Mouse (Mus musculus) embryonic fibroblast, embryonic 13.5 days (primary cell): Measurements from ENCODE around the gene Fiz1. TPM values are rescaled to one million over a fixed set of nuclear protein-coding genes. Genes with fewer than 3 reads are reported as not detected.

Source experiments
- H3K27ac ChIP-seq: 2 replicates; pipeline ENCODE4 v1.5.1; 2012; ENCODE audit warnings: low read length, control low read depth, inconsistent platforms; ENCODE audit not compliant: insufficient read depth
- H3K4me1 ChIP-seq: 2 replicates; pipeline ENCODE4 v1.6.1; 2011; ENCODE audit warnings: low read length; ENCODE audit not compliant: control insufficient read depth, insufficient read depth
- H3K4me3 ChIP-seq: 2 replicates; pipeline ENCODE4 v1.5.1; 2011; ENCODE audit warnings: mild to moderate bottlenecking, control low read depth, low read length; ENCODE audit not compliant: insufficient read depth
- CTCF ChIP-seq: IDR thresholded peaks from 2 replicates; pipeline ENCODE4 v1.5.1; 2011; ENCODE audit warnings: mild to moderate bottlenecking, control low read depth, low read length, moderate library complexity, borderline replicate concordance; ENCODE audit not compliant: insufficient read depth
- POLR2A ChIP-seq: IDR thresholded peaks from 2 replicates; pipeline ENCODE4 v1.6.1; 2011; ENCODE audit warnings: low read depth, mild to moderate bottlenecking, control low read depth, low read length, moderate library complexity
- polyA plus RNA-seq: library from polyadenylated mRNA; stranded (reverse); fragments of >200 nt; gene quantifications from 2 replicates; pipeline ENCODE4 v1.2.4, GENCODE M21; 2011; ENCODE audit warnings: low read depth; ENCODE audit not compliant: missing spikeins, insufficient read length

Fiz1 gene
- polyA plus RNA-seq, 1 experiment, result 23.6 TPM

DNA sequence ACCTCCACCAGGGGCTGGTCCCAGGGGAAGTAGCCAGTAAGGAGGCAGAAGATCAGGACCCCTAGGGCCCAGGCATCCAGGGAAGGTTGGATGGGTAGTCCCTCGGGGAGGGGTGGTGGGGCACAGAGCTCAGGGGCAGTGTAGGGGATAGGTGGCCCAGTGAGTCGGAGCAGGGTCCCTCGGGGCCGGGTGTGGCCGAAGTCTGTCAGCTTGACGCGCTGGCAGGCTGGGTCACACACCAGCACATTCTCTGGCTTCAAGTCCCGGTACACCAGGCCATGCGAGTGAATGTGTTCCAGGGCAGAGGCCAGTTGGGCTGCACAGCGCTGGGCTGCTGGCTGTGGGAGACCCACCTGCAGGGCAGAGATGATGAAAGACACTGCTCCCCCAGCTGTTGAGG lies 57.1 kb downstream of the Fiz1 start:
- no peak overlapping the region for H3K4me3 ChIP-seq
- no peak overlapping the region for H3K27ac ChIP-seq
- TF ChIP-seq POLR2A (no peak), CTCF (no peak)
- H3K4me1 ChIP-seq, result peaks cover 2% of the 10 kb centered on the region

Other genes starting within 250 kb of the Fiz1 start
- not detected in 2 replicates for gene Fam71e2, start 243.4 kb downstream of the Fiz1 start, polyA plus RNA-seq
- 3.3 and 7.8 TPM in 2 replicates for gene Il11, start 231.8 kb downstream of the Fiz1 start, polyA plus RNA-seq
- not detected in 2 replicates for gene Tmem190, start 231.8 kb downstream of the Fiz1 start, polyA plus RNA-seq
- 4.3 and 5.3 TPM in 2 replicates for gene Tmem238, start 225.0 kb downstream of the Fiz1 start, polyA plus RNA-seq
- 404 and 438 TPM in 2 replicates for gene Rpl28, start 221.8 kb downstream of the Fiz1 start, polyA plus RNA-seq
- 172 and 191 TPM in 2 replicates for gene Ube2s, start 202.1 kb downstream of the Fiz1 start, polyA plus RNA-seq
- not detected in 2 replicates for gene Shisa7, start 170.0 kb downstream of the Fiz1 start, polyA plus RNA-seq
- gene Isoc2b, start 144.4 kb downstream of the Fiz1 start, polyA plus RNA-seq, result 10.8 and 13.3 TPM in 2 replicates
- gene Isoc2a, start 137.5 kb downstream of the Fiz1 start, polyA plus RNA-seq, result 9.3 and 11.2 TPM in 2 replicates
- gene Gm36210, start 108.2 kb downstream of the Fiz1 start, polyA plus RNA-seq, result not detected in 2 replicates
- gene Zfp628, start 99.5 kb downstream of the Fiz1 start, polyA plus RNA-seq, result 5.2 and 6.3 TPM in 2 replicates
- 4.7 and 5.5 TPM in 2 replicates for gene Nat14, start 92.7 kb downstream of the Fiz1 start, polyA plus RNA-seq
- gene Ssc5d, start 88.9 kb downstream of the Fiz1 start, polyA plus RNA-seq, result 24.1 and 29.8 TPM in 2 replicates
- not detected in 2 replicates for gene Sbk2, start 50.3 kb downstream of the Fiz1 start, polyA plus RNA-seq
- not detected in 2 replicates for gene Sbk3, start 43.5 kb downstream of the Fiz1 start, polyA plus RNA-seq
- 11.0 and 15.6 TPM in 2 replicates for gene Zfp579, start 18.5 kb downstream of the Fiz1 start, polyA plus RNA-seq
- gene Zfp524, start 282 bp downstream of the Fiz1 start, polyA plus RNA-seq, result 8.7 and 10.5 TPM in 2 replicates
- gene Gm44973, start 799 bp upstream of the Fiz1 start, polyA plus RNA-seq, result not detected in 2 replicates
- gene Zfp865, start 5.7 kb upstream of the Fiz1 start, polyA plus RNA-seq, result 23.4 and 29.4 TPM in 2 replicates
- 1.7 and 3.8 TPM in 2 replicates for gene Ccdc106, start 5.9 kb upstream of the Fiz1 start, polyA plus RNA-seq
- 1.5 and 1.8 TPM in 2 replicates for gene 4632433K11Rik, start 19.4 kb upstream of the Fiz1 start, polyA plus RNA-seq
- 1.4 and 2.2 TPM in 2 replicates for gene Zfp784, start 23.7 kb upstream of the Fiz1 start, polyA plus RNA-seq
- 11.8 and 18.1 TPM in 2 replicates for gene Zfp580, start 36.8 kb upstream of the Fiz1 start, polyA plus RNA-seq
- 193 and 210 TPM in 2 replicates for gene U2af2, start 47.4 kb upstream of the Fiz1 start, polyA plus RNA-seq
- 66.2 and 69.3 TPM in 2 replicates for gene Epn1, start 65.5 kb upstream of the Fiz1 start, polyA plus RNA-seq
- not detected in 2 replicates for gene Rfpl4, start 102.3 kb upstream of the Fiz1 start, polyA plus RNA-seq
- gene Rasl2-9, start 111.3 kb upstream of the Fiz1 start, polyA plus RNA-seq, result 0.57 TPM in 1 of 2 replicates, not detected in the other
- 0.04 TPM in 1 of 2 replicates, not detected in the other for gene Vmn1r55, start 135.0 kb upstream of the Fiz1 start, polyA plus RNA-seq
- not detected in 2 replicates for gene Vmn1r56, start 182.1 kb upstream of the Fiz1 start, polyA plus RNA-seq
- not detected in 2 replicates for gene Vmn1r57, start 203.8 kb upstream of the Fiz1 start, polyA plus RNA-seq